Mouse (Mus musculus) embryonic facial prominence, embryonic 13.5 days (tissue): ENCODE results near the gene B3galt1. TPM values are rescaled to one million over a fixed set of nuclear protein-coding genes. Genes with fewer than 3 reads are reported as not detected.
A peak's percentile ranks its signal among the peaks of the same experiment; 100 is the strongest.

Source experiments
- ATAC-seq: fragments of 200-750 bp; cut with Nextera tagmentation; 2 replicates; pipeline ENCODE4 v1.8.0; 2017; ENCODE audit warnings: low read depth; ENCODE audit not compliant: insufficient number of reproducible peaks, insufficient read depth, low FRiP score, low TSS enrichment
- H3K27ac ChIP-seq: fragments of 300-500 bp; sonication (generic); 2 replicates; pipeline ENCODE4 v1.5.1; 2015; ENCODE audit warnings: moderate library complexity, mild to moderate bottlenecking, inconsistent platforms
- H3K27me3 ChIP-seq: fragments of 300-500 bp; sonication (generic); 2 replicates; pipeline ENCODE4 v1.6.1; 2015; ENCODE audit warnings: mild to moderate bottlenecking, inconsistent platforms
- H3K36me3 ChIP-seq: fragments of 300-500 bp; sonication (generic); 2 replicates; pipeline ENCODE4 v1.6.1; 2015; ENCODE audit warnings: mild to moderate bottlenecking, inconsistent platforms
- H3K4me1 ChIP-seq: fragments of 300-500 bp; sonication (generic); 2 replicates; pipeline ENCODE4 v1.6.1; 2015; ENCODE audit warnings: inconsistent platforms
- H3K4me2 ChIP-seq: fragments of 300-500 bp; sonication (generic); 2 replicates; pipeline ENCODE4 v1.6.1; 2015; ENCODE audit warnings: moderate library complexity, mild to moderate bottlenecking, inconsistent platforms
- H3K4me3 ChIP-seq: fragments of 300-500 bp; sonication (generic); 2 replicates; pipeline ENCODE4 v1.5.1; 2015; ENCODE audit warnings: mild to moderate bottlenecking, inconsistent platforms
- H3K9ac ChIP-seq: fragments of 300-500 bp; sonication (generic); 2 replicates; pipeline ENCODE4 v1.6.1; 2015; ENCODE audit warnings: mild to moderate bottlenecking, inconsistent platforms
- H3K9me3 ChIP-seq: fragments of 300-500 bp; sonication (generic); 2 replicates; pipeline ENCODE4 v1.6.1; 2016; ENCODE audit warnings: inconsistent platforms
- WGBS: fragments of 180-500 bp; shearing (Covaris S2); methylation state at CpG from one replicate; pipeline ENCODE4 v1.1.7; 2015; ENCODE audit warnings: mixed read lengths; 5-methylcytosine and 5-hydroxymethylcytosine counted together
- polyA plus RNA-seq: library from polyadenylated mRNA; unstranded; fragments of >200 nt; fragmentation: Nextera tagmentation; extraction: Ambion mirVana; gene quantifications from 2 replicates; pipeline ENCODE4 v1.2.1, GENCODE M21; 2015

B3galt1 gene
- polyA plus RNA-seq = 8.5 and 9.4 TPM in 2 replicates

DNA sequence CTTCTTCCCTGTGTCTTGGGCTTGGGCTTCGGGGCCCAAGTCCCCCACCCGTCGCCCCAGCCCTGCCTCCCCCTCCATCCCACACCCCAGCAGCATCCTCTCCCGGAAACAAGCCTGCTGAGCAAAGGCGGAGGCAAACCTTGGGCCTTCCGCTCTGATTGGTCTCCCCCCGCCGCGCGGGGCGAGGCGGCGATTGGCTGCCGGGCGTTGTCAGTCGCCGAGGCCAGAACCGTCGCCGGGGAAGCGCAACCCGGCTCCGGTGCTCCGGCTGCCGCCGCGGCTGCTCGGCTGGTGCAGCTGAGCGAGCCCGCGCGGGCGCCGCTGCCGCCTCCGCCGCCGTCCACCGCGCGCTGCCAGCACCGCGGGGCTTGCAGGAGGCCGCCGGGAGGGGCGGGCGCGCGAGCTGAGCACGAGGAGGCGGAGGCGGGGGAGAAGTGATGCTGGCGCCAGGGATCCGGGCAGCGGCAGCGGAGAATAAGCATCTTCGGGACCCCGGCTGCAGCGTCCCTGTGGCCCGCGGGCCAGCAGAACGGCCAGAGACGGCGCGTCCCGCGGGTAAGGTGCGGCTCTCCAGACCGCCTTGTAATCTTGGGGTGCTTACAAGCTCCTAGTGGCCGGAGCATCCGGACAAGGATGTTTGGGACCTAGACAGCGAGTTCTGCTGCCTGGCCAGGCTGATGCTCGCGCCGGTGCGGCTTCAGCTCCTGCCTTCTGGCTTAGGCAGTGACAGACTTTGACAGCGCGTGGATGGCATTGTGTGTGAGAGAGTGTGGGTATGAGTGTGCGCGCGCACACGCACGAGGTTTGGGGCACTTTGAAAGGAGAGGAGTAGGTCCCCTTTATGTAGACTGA is at the start of gene B3galt1:
TSS of gene B3galt1 (plus strand) at position 392 of the 852 bp plus-strand sequence.
- H3K9me3 ChIP-seq = no peaks in the 10 kb centered on the region
- H3K27me3 ChIP-seq = peaks cover 15% of the 10 kb centered on the region
- under 1% methylated on average over 83 of the region's 83 CpGs for WGBS
- H3K27ac ChIP-seq = peak within 1 kb of the TSS; percentile 78
- peaks cover 11% of the 10 kb centered on the region for H3K4me1 ChIP-seq
- peak within 1 kb of the TSS; percentile 90 for H3K4me2 ChIP-seq
- H3K36me3 ChIP-seq = no peaks in the 10 kb centered on the region
- peak within 1 kb of the TSS; percentile 78 for H3K9ac ChIP-seq
- peak within 1 kb of the TSS; percentile 74 for H3K4me3 ChIP-seq
- peak; percentile 94 for ATAC-seq

DNA sequence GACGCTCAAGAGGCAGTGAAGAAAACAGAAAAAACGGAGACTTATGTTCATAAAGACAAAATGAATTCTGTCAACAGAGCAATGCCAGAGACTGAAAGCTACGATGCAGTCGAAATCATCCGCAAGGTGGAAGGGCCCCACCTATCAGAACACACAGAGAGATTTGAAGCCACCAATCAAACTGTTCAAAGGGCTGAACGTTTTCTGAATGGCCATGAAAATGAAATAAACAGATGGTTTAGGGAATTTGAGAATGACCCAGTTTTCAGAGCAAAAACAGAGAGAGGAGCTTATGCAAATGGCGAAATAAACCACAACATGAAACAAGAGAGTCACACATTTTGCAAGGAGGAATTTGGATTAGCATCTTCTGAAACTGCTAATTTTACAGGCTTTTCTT is 49.3 kb upstream of the B3galt1 start:
- WGBS = 84% methylated on average over 7 of the region's 7 CpGs
- no peaks in the 10 kb centered on the region for H3K27me3 ChIP-seq
- H3K9me3 ChIP-seq = no peaks in the 10 kb centered on the region
- ATAC-seq = no peak
- H3K4me1 ChIP-seq = no peaks in the 10 kb centered on the region
- H3K9ac ChIP-seq = no peak overlapping the region
- no peak overlapping the region for H3K4me3 ChIP-seq
- H3K4me2 ChIP-seq = no peak overlapping the region
- no peak overlapping the region for H3K27ac ChIP-seq
- no peaks in the 10 kb centered on the region for H3K36me3 ChIP-seq

DNA sequence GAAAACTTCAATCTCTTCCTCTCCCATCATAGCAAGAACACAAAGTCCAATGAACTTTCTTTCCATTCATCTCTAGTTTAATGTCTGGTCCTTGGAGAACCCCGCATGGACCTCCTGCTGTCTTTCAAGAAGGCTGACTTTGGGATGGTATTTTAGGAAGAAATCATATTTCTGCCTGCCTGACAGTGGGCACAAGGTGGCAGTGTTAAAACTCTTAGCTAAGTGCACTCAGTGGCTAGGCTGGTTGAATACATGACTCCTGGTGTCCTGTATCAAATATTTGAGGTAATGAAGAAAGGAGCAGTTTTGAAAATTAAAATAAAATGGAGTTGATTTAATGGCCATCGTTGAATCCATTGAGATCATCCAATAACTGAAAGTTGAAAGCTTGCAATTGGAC is 30.3 kb upstream of the B3galt1 start:
- H3K36me3 ChIP-seq = no peaks in the 10 kb centered on the region
- H3K9me3 ChIP-seq = no peaks in the 10 kb centered on the region
- no peak for ATAC-seq
- H3K4me2 ChIP-seq = no peak overlapping the region
- WGBS = 89% methylated on average over 2 of the region's 2 CpGs
- no peak overlapping the region for H3K4me3 ChIP-seq
- no peaks in the 10 kb centered on the region for H3K4me1 ChIP-seq
- no peaks in the 10 kb centered on the region for H3K27me3 ChIP-seq
- no peak overlapping the region for H3K9ac ChIP-seq
- H3K27ac ChIP-seq = no peak overlapping the region

DNA sequence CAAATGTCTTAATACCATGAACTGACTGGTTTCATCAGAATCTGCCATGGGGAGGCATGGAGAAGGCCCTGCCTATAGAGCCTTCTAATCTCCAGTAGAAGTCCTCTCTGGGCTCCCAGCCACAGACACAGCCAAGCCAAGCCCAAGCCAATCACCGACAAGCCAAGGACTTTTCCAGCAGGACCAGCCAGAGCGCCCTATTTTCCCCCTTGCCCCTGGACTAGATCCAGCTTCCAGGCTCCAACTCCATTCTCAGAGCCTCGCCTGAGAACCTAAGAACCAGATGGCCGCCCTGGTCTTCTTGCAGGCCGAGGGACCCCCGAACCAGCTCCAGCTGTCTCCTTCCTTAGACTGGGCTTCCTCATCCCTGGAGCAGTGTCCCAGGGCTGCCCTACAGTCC is 26.2 kb upstream of the B3galt1 start:
- Histone ChIP-seq H3K27me3 (no peaks in the 10 kb centered on the region), H3K9me3 (no peaks in the 10 kb centered on the region)
- WGBS = 86% methylated on average over 6 of the region's 6 CpGs

DNA sequence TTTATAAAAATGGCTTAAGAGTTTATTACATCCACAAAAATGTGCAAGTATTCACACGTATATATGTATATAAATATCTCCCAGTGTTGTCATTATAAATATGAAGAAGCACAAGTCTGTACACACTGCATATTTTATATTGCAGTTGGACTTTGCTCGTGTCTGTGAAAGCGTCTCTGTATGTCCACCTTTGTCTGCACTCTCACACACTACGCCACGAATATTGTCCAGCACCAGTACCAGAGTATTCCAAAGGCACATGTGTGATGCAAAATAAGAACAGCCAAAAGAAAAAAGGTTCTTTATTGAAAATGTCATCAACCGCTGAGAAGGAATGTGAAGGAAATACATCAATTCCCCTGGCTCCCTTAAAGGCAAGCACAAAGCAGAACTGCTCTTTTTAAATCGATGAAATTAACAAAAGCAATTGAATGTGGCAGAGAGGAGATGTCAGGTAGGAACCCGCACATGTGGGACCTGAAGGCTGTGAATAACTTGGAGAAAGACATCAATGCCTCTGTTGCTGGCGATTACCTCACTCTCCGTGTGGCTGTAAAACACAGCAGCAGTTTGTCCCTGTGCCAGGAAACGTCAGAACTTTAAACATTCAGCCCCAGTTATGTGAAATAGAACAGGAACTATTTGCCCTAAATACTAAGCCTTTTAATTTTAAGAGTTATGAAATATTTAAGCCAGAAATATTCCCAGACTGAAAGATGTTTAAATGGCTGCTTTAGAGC is 23.5 kb upstream of the B3galt1 start:
- no peak overlapping the region for H3K9ac ChIP-seq
- no peak overlapping the region for H3K4me3 ChIP-seq
- no peaks in the 10 kb centered on the region for H3K9me3 ChIP-seq
- H3K4me1 ChIP-seq = peaks cover 4% of the 10 kb centered on the region; the same call in 1 of the 2 replicates
- no peak overlapping the region for H3K27ac ChIP-seq
- H3K27me3 ChIP-seq = no peaks in the 10 kb centered on the region
- ATAC-seq = no peak
- WGBS = 59% methylated on average over 11 of the region's 11 CpGs
- no peak overlapping the region for H3K4me2 ChIP-seq
- H3K36me3 ChIP-seq = no peaks in the 10 kb centered on the region

More for the DNA sequence above, 26.2 kb upstream of the B3galt1 start:
- Histone ChIP-seq H3K36me3 (no peaks in the 10 kb centered on the region), H3K4me1 (peaks cover 4% of the 10 kb centered on the region; the same call in 1 of the 2 replicates), H3K27ac (no peak overlapping the region), H3K4me3 (no peak overlapping the region), H3K9ac (no peak overlapping the region), H3K4me2 (no peak overlapping the region)
- no peak for ATAC-seq

DNA sequence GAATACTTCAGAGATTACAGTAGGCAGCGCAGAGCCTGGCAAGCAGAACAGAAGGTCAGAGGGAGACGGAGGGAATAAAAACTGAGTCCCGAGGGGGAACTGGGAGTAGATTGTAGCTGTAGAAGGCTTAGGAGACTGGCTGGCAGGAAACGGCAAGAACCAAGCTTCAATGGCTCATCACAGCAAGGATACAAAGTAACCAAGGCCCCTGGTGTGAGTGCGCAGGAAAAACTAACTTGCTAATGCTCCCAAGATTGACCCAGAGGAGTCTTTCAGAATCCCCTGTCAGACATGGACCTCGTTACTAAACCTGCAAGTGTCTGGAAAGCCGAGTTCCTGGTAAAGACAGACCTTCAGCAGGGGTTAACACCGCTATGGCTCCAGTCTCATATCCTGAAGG is 21.2 kb upstream of the B3galt1 start:
- Histone ChIP-seq H3K9ac (no peak overlapping the region), H3K27me3 (no peaks in the 10 kb centered on the region), H3K9me3 (no peaks in the 10 kb centered on the region), H3K4me3 (no peak overlapping the region), H3K36me3 (no peaks in the 10 kb centered on the region), H3K4me2 (no peak overlapping the region), H3K4me1 (peaks cover 4% of the 10 kb centered on the region; the same call in 1 of the 2 replicates), H3K27ac (no peak overlapping the region)
- no peak for ATAC-seq
- WGBS = 53% methylated on average over 8 of the region's 8 CpGs

DNA sequence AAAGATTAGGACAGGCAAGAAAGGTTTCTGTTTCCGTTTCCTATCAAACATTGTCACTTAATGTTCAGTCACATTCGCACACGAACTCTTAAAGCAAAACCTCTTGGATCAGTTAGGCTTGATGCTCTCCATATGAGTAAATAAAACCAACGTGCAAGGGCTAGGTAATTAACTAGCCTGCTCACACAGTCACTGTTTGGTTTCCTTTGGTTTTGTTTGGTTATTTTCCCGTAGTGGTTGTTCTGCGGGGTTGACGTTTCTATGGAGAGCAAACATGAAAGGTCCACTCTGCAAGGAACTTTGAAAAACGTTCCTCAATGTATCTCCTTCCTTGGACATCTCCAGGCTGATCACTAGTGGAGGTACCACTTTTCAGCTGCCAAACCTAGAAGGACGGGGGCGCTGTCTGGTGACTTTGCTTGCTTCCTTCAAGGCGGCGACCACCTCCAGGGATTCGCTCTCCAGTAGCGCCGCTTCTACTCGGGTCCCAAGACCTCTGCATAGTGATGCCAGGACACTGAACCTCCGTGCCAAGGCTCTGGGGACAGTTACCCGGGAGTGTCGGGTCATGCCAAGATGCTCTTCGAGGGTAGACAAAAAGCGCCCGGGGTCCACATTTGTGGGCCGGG is 706 bp upstream of the B3galt1 start:
- Histone ChIP-seq H3K36me3 (no peaks in the 10 kb centered on the region), H3K4me3 (peak overlapping the region; percentile 74), H3K27me3 (peaks cover 15% of the 10 kb centered on the region), H3K4me2 (peak overlapping the region; percentile 90), H3K9me3 (no peaks in the 10 kb centered on the region), H3K9ac (peak overlapping the region; percentile 78), H3K4me1 (peaks cover 11% of the 10 kb centered on the region), H3K27ac (no peak overlapping the region)
- ATAC-seq = peak; percentile 59; the same call in 1 of the 2 replicates
- 2% methylated on average over 23 of the region's 23 CpGs for WGBS

DNA sequence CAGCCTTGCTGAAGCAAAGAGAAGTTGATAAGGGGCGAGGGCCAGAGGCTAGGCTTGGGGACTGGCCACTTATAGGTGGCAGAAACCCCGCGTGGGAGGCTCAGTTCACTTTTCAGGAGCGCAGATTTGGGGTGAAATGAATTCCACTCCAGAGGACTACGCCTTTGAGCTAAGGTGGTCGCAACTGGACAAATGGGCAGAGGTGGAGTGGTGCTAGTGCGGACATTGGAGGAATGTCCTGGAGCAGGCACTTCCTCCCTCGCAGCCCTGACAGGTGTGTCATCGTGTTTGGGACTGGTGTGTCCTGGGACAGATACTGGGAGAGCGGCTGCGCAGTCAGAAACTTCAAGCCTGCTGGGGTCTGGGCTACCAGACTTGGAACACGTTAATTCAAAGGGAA is 895 bp downstream of the B3galt1 start:
- Histone ChIP-seq H3K9ac (peak overlapping the region; percentile 78), H3K4me3 (peak overlapping the region; percentile 74), H3K4me1 (peaks cover 11% of the 10 kb centered on the region), H3K4me2 (peak overlapping the region; percentile 90), H3K27ac (no peak overlapping the region), H3K27me3 (peaks cover 15% of the 10 kb centered on the region), H3K36me3 (no peaks in the 10 kb centered on the region), H3K9me3 (no peaks in the 10 kb centered on the region)
- ATAC-seq = no peak
- 2% methylated on average over 12 of the region's 12 CpGs for WGBS

DNA sequence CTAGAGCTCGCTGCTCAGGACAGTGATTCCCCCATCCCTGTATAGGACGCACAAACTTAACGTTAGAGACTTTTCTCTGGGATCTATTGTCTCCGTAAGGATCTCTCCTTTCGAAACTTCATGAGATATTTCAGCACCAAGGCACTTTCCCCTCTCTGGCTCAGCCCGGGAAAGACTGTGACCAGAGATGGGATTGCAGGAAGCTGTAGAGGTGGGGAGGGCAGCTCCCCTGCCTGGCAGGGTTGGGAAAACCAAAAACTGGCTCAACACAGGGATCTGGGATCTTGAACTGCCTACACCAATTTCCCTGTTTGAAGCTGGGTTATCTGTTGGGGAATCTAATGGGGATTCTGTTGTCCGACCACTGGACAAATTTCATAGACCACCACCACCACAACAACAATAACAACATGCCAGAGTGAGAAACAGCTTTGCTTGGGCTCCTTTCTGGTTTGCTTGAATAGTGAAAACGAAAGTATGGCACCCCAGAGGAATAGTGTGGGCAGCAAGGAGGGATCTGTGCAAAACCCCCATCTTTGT is 1.5 kb downstream of the B3galt1 start:
- H3K9ac ChIP-seq = no peak overlapping the region
- WGBS = 15% methylated on average over 8 of the region's 8 CpGs

DNA sequence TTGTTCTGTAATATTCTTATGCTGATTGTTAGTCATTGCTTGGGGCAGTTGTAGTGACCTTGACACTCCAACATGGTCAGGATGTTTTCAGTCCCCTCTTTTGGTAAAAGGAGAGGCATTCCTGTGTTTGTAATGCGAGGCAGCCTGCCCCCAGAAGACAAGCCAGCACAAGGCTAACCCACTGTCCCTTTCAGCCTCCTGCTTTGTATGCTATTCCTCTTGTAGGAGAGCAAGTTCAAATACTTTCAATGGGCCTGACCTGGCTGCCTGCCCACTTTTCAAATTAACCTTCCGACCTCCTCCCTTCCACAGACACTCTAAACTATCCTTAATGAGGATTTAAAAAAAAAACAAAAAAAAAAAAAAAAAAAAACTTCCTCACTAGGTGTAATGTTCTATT is 11.0 kb downstream of the B3galt1 start:
- 42% methylated on average over 2 of the region's 2 CpGs for WGBS
- H3K9me3 ChIP-seq = no peaks in the 10 kb centered on the region
- no peaks in the 10 kb centered on the region for H3K4me1 ChIP-seq
- H3K9ac ChIP-seq = no peak overlapping the region
- no peaks in the 10 kb centered on the region for H3K27me3 ChIP-seq
- no peak overlapping the region for H3K4me2 ChIP-seq
- no peak overlapping the region for H3K4me3 ChIP-seq
- no peaks in the 10 kb centered on the region for H3K36me3 ChIP-seq
- H3K27ac ChIP-seq = no peak overlapping the region
- ATAC-seq = no peak

More for the DNA sequence above, 1.5 kb downstream of the B3galt1 start:
- ATAC-seq = no peak
- Histone ChIP-seq H3K9me3 (no peaks in the 10 kb centered on the region), H3K36me3 (no peaks in the 10 kb centered on the region), H3K4me3 (peak overlapping the region; percentile 74), H3K27me3 (peaks cover 15% of the 10 kb centered on the region), H3K4me2 (peak overlapping the region; percentile 90), H3K4me1 (peaks cover 11% of the 10 kb centered on the region), H3K27ac (no peak overlapping the region)

DNA sequence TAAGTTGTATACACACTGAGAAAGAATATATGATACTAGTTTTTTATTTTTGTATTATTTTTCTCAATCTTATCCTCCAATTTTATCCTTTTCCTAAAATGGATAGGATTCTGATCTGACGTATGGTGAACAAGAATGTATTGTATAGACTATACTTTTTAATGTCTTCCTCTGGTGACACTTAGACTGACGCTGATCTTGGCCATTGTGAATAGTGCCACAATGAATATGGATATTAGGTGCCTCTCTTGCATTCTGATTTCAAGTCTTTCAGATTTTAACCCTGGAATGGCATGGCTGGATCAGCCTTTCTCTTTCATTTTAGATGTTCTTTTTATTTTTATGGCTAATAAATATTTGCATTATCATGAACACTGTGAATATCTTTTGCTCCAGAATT is 17.4 kb downstream of the B3galt1 start:
- 69% methylated on average over 2 of the region's 2 CpGs for WGBS
- Histone ChIP-seq H3K27me3 (no peaks in the 10 kb centered on the region), H3K36me3 (no peaks in the 10 kb centered on the region), H3K4me2 (no peak overlapping the region), H3K4me3 (no peak overlapping the region), H3K27ac (no peak overlapping the region), H3K4me1 (no peaks in the 10 kb centered on the region), H3K9ac (no peak overlapping the region), H3K9me3 (no peaks in the 10 kb centered on the region)
- ATAC-seq = no peak
